In genomic region chr16:44173966-44174530, GRCm38 (mm10) we compare ENCODE assay signal across 1 mouse cellular context.
A peak's percentile ranks its signal among the peaks of the same experiment; 100 is the strongest.
TF ChIP-seq lines count a peak whose summit lies in the region.

No protein-coding gene starts in this region.

TF ChIP-seq in MEL, 35 proteins besides CTCF, POLR2A, EP300 and RAD21 (continued from another document):
- TF ChIP-seq NRF1 (IDR thresholded peaks at IDR 0.05; ENCODE audit: insufficient read depth, low read depth, low read length, poor library complexity, severe bottlenecking): no peak
- TF ChIP-seq ZMIZ1 (IDR thresholded peaks at IDR 0.05; ENCODE audit: low read depth, low read length): peak; percentile 75; the same call in 1 of the 2 replicates
- TF ChIP-seq MYC (IDR thresholded peaks at IDR 0.05; ENCODE audit: low read depth, low read length): peak; percentile 67
- peak; percentile 89 for TF ChIP-seq SIN3A (IDR thresholded peaks at IDR 0.05; ENCODE audit: low read length)
- no peak for TF ChIP-seq POLR2AphosphoS2 (IDR thresholded peaks at IDR 0.05; ENCODE audit: low read length)
- TF ChIP-seq TCF12 (IDR thresholded peaks at IDR 0.05; ENCODE audit: low read depth, low read length): peak; percentile 58
- peak; percentile 9 for TF ChIP-seq TBP (IDR thresholded peaks at IDR 0.05; ENCODE audit: low read depth, low read length)
- TF ChIP-seq CHD2 (IDR thresholded peaks at IDR 0.05; ENCODE audit: low read length): no peak
- no peak; the same call in 1 of the 2 replicates for TF ChIP-seq ELF1 (IDR thresholded peaks at IDR 0.05; ENCODE audit: low read depth, low read length)
- no peak for TF ChIP-seq TAL1 (IDR thresholded peaks at IDR 0.05; ENCODE audit: low read length)
- TF ChIP-seq MYB (IDR thresholded peaks at IDR 0.05; ENCODE audit: low read depth, low read length): peak; percentile 83
- TF ChIP-seq SMC3 (IDR thresholded peaks at IDR 0.05; ENCODE audit: low read depth, low read length): no peak
- TF ChIP-seq JUND (IDR thresholded peaks at IDR 0.05; ENCODE audit: low read depth, low read length): no peak
- TF ChIP-seq UBTF (IDR thresholded peaks at IDR 0.05; ENCODE audit: borderline replicate concordance, insufficient read depth, low read depth, low read length): no peak
- no peak for TF ChIP-seq E2F4 (IDR thresholded peaks at IDR 0.05; ENCODE audit: borderline replicate concordance, low read depth, low read length)
- TF ChIP-seq MAZ (IDR thresholded peaks at IDR 0.05; ENCODE audit: low read depth, low read length): peak; percentile 66; the same call in 1 of the 2 replicates
TF ChIP-seq in MEL: peak in this region for 18.
